Mouse (Mus musculus) CD4-positive helper T cell, adult 2 months (primary cell): ENCODE data around the gene Dtx1.

Source experiments
- DNase-seq: peaks from one replicate; pipeline ENCODE4 v3.0.0-alpha.2; 2012; ENCODE audit warnings: low read depth, missing footprints, low spot score

Gene Dtx1

GRCm38 (mm10) chr5:120704421-120704820, 7.3 kb downstream of the Dtx1 start:
- no peak for DNase-seq

- no peak for DNase-seq
Measured at GRCm38 (mm10) chr5:120703660-120704059, 8.1 kb downstream of the Dtx1 start.

GRCm38 (mm10) chr5:120702969-120703368, 8.8 kb downstream of the Dtx1 start:
- DNase-seq: no peak

- DNase-seq: no peak
Measured at GRCm38 (mm10) chr5:120702421-120702820, 9.3 kb downstream of the Dtx1 start.

GRCm38 (mm10) chr5:120700996-120701790, 10.5 kb downstream of the Dtx1 start:
- DNase-seq: no peak

GRCm38 (mm10) chr5:120698801-120699391, 12.8 kb downstream of the Dtx1 start:
- no peak for DNase-seq

GRCm38 (mm10) chr5:120698181-120698580, 13.5 kb downstream of the Dtx1 start:
- DNase-seq: no peak

- peak; percentile 85 for DNase-seq
Measured at GRCm38 (mm10) chr5:120696865-120697264, 14.9 kb downstream of the Dtx1 start.

- DNase-seq: peak; percentile 69
Measured at GRCm38 (mm10) chr5:120696057-120696743, 15.5 kb downstream of the Dtx1 start.

GRCm38 (mm10) chr5:120694695-120695074, 17.0 kb downstream of the Dtx1 start:
- no peak for DNase-seq

- no peak for DNase-seq
Measured at GRCm38 (mm10) chr5:120693931-120694694, 17.6 kb downstream of the Dtx1 start.

GRCm38 (mm10) chr5:120692034-120692433, 19.7 kb downstream of the Dtx1 start:
- DNase-seq: no peak

- no peak for DNase-seq
Measured at GRCm38 (mm10) chr5:120690417-120690816, 21.3 kb downstream of the Dtx1 start.

- peak; percentile 88 for DNase-seq
Measured at GRCm38 (mm10) chr5:120688434-120688833, 23.3 kb downstream of the Dtx1 start.

GRCm38 (mm10) chr5:120687897-120688296, 23.8 kb downstream of the Dtx1 start:
- DNase-seq: no peak

- DNase-seq: no peak
Measured at GRCm38 (mm10) chr5:120687484-120687851, 24.3 kb downstream of the Dtx1 start.

GRCm38 (mm10) chr5:120686749-120687483, 24.8 kb downstream of the Dtx1 start:
- no peak for DNase-seq

- DNase-seq: peak; percentile 93
Measured at GRCm38 (mm10) chr5:120685678-120686077, 26.0 kb downstream of the Dtx1 start.

GRCm38 (mm10) chr5:120682982-120683771, 28.6 kb downstream of the Dtx1 start:
- DNase-seq: peak; percentile 57

- no peak for DNase-seq
Measured at GRCm38 (mm10) chr5:120680918-120681317, 30.8 kb downstream of the Dtx1 start.
